Mouse (Mus musculus) myocyte (in vitro differentiated cells): Measurements from ENCODE around the gene Cd248.

Source experiments
- CEBPB ChIP-seq: IDR thresholded peaks from 2 replicates; pipeline ENCODE4 v1.6.1; 2011; ENCODE audit warnings: mild to moderate bottlenecking, moderate library complexity; ENCODE audit not compliant: poor library complexity, insufficient read depth, severe bottlenecking
- MAX ChIP-seq: IDR thresholded peaks from one replicate; pipeline ENCODE4 v1.6.1; 2011; ENCODE audit warnings: low read depth, mild to moderate bottlenecking, control low read depth
- MYOD1 ChIP-seq, 3 experiments: IDR thresholded peaks; one replicate each; pipeline ENCODE4 v1.6.1; 2011; ENCODE audit warnings: control low read depth in 2 of 3, low read depth in 2 of 3, mild to moderate bottlenecking in 2 of 3, moderate library complexity in 1 of 3; ENCODE audit not compliant: insufficient read length in 2 of 3, control insufficient read depth in 1 of 3
- POLR2A ChIP-seq: IDR thresholded peaks from one replicate; pipeline ENCODE4 v1.6.1; 2011; ENCODE audit warnings: low read depth, mild to moderate bottlenecking, control low read depth, moderate library complexity; ENCODE audit not compliant: insufficient read length
- POLR2AphosphoS2 ChIP-seq: IDR thresholded peaks from one replicate; pipeline ENCODE4 v1.6.1; 2011; ENCODE audit warnings: low read depth, control low read depth; ENCODE audit not compliant: insufficient read length
- SRF ChIP-seq: IDR thresholded peaks from one replicate; pipeline ENCODE4 v1.6.1; 2011; ENCODE audit warnings: low read depth; ENCODE audit not compliant: control insufficient read depth, insufficient read length
- TCF12 ChIP-seq: IDR thresholded peaks from one replicate; pipeline ENCODE4 v1.6.1; 2011; ENCODE audit warnings: mild to moderate bottlenecking, control low read depth; ENCODE audit not compliant: poor library complexity, insufficient read depth, severe bottlenecking
- USF1 ChIP-seq: IDR thresholded peaks from one replicate; pipeline ENCODE4 v1.6.1; 2011; ENCODE audit warnings: low read depth, mild to moderate bottlenecking, control low read depth, moderate library complexity

DNA sequence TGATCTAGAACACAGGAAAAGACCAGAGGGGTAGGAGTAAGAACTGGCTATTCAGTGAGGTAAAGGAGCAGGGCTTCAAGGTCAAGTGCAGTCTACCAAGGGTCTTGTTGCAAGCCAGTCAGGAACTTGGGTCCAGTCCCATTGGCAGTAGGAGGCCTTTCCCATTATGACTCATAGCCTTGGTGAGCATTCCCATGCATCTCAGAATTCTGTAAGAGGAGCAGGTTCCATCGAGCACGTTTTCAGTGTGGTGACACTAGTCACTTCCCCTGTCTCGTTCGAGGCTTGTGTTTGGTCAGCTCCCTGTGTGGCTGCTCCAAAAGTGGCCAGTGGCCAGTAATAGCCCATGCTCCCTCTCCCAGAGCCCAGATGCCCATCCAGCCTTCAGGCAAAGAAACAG is 22.3 kb upstream of the Cd248 start:
- TF ChIP-seq POLR2A: no peak
- TF ChIP-seq SRF: no peak
- no peak for TF ChIP-seq POLR2AphosphoS2
- no peak for TF ChIP-seq USF1
- no peak for TF ChIP-seq MAX
- TF ChIP-seq TCF12: no peak
- no peak for TF ChIP-seq MYOD1 (IDR thresholded peaks at IDR 0.05; ENCODE audit: control insufficient read depth in 1 of 3, insufficient read length in 2 of 3, low read depth in 2 of 3)
- TF ChIP-seq CEBPB: no peak
